Mouse (Mus musculus): ENCODE data around the gene Bcl2l13. TPM values are rescaled to one million over a fixed set of nuclear protein-coding genes. Genes with fewer than 3 reads are reported as not detected.
"Not testable (repeated sequence)": the region's sequence is repeated elsewhere in the genome, so short reads cannot be mapped to it uniquely, and the experiment has no call there.

The Bcl2l13 gene
- polyA plus RNA-seq, 1 experiment from 2014 or later = 42.2 TPM

DNA sequence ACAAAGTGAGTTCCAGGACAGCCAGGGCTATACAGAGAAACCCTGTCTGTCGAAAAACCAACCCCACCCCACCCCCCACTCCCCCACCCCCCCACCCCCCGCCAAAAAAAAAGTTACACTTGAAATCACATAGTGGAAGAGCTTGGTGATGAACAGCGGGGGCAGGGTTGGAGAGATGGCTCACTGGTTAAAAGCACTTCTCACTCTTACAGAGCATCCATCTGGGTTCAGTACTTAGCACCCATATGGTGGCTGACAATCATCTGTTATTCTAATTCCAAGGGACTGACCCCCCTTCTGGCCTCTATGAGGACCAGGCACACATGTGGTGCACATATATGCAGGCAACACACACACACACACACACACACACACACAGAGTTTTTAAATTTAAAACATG lies 82.0 kb downstream of the Bcl2l13 start:
- H3K4me1 ChIP-seq = peaks cover 9% of the 10 kb centered on the region; the same call in 1 of the 2 replicates
- WGBS = 52% methylated on average over 3 of the region's 3 CpGs

DNA sequence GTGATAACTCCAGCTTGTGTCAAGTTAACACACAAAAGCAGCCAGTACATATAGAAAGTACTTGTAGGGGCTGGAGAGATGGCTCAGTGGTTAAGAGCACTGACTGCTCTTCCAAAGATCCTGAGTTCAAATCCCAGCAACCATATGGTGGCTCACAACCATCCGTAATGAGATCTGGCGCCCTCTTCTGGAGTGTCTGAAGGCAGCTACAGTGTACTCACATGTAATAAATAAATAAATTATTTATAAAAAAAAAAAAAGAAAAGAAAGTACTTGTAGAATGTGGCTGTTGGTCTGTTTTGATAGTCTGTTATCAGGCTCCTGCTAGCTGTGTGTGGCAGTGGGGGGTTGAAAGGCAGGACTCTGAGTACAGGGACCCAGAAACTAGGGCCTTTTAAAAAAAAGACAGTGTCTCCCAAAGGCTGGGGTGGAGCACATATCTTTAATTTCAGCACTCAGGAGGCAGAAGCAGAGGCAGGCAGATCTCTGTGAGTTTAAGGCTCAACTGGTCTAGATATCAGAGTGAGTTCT lies 88.8 kb downstream of the Bcl2l13 start:
- H3K36me3 ChIP-seq; H3K4me1 ChIP-seq; H3K27me3 ChIP-seq (replicated peaks); H3K4me2 ChIP-seq (replicated peaks); H3K4me3 ChIP-seq; ATAC-seq (ENCODE audit: low FRiP score, low read depth); H3K9me3 ChIP-seq; H3K27ac ChIP-seq; H3K9ac ChIP-seq: not testable (repeated sequence)
- 73% methylated on average over 2 of the region's 2 CpGs for WGBS

More for the DNA sequence above, 82.0 kb downstream of the Bcl2l13 start:
- H3K27me3 ChIP-seq (replicated peaks) = no peaks in the 10 kb centered on the region; the same call in 1 of the 2 replicates
- no peak overlapping the region for H3K9ac ChIP-seq
- H3K27ac ChIP-seq = no peak overlapping the region
- no peak overlapping the region for H3K4me2 ChIP-seq (replicated peaks)
- no peak overlapping the region for H3K4me3 ChIP-seq
- no peak for ATAC-seq (ENCODE audit: low FRiP score, low read depth)
- H3K9me3 ChIP-seq = 0 out of 2 replicates have a peak, but pooled peaks cover 10% of the 10 kb centered on the region
- H3K36me3 ChIP-seq = no peaks in the 10 kb centered on the region

DNA sequence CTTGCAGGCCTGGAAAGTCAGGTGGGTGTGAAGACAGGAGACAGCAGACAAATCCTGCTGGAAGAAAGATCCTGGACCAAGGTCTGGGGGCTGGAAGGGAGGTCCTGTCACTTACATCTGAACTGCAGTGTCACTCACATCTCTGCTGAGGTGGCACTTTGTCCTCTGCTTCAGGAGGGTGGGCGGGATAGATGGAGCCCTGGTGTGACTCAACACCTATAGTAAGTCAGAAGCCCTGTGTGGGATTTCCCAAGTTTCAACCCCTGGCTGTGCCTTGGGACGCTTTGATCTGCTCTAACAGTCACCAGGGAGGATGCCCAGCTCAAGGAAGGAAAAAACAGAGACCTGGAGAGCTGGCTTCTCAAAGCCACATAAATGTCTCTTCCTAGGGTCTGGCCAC lies 90.9 kb downstream of the Bcl2l13 start:
- Histone ChIP-seq H3K4me3 (no peak overlapping the region), H3K9me3 (no peaks in the 10 kb centered on the region), H3K9ac (no peak overlapping the region), H3K4me2 (replicated peaks) (no peak overlapping the region), H3K27me3 (replicated peaks) (no peaks in the 10 kb centered on the region), H3K36me3 (0 out of 2 replicates have a peak, but pooled peaks cover 3% of the 10 kb centered on the region), H3K4me1 (no peaks in the 10 kb centered on the region), H3K27ac (no peak overlapping the region)
- ATAC-seq (ENCODE audit: low FRiP score, low read depth) = no peak
- 63% methylated on average over 2 of the region's 2 CpGs for WGBS

GRCm38 (mm10) chr6:120927765-120928164 lies 91.8 kb downstream of the Bcl2l13 start:
- Histone ChIP-seq H3K4me1 (no peaks in the 10 kb centered on the region), H3K9me3 (no peaks in the 10 kb centered on the region), H3K36me3 (peaks cover 11% of the 10 kb centered on the region), H3K27ac (no peak overlapping the region), H3K4me2 (replicated peaks) (no peak overlapping the region), H3K27me3 (replicated peaks) (no peaks in the 10 kb centered on the region), H3K4me3 (no peak overlapping the region), H3K9ac (no peak overlapping the region)
- 85% methylated on average over 3 of the region's 3 CpGs for WGBS
- ATAC-seq (ENCODE audit: low FRiP score, low read depth) = no peak

DNA sequence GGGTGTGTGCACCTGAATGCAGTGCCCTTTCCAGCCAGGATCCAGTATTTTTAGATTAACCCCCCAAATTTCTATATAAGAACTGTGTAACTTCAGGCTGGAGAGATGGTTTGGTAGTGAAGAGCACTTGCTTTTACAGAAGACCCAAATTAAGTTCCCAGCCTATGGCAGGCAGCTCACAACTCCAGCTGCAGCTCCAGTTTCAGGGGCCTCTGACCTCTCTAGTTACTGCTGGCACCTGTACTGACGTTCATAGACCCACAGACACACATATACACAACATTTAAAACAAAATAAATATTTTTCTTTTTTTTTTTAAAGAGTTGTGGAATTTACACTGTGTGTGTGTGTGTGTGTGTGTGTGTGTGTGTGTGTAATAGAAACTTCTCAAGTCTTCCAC lies 93.4 kb downstream of the Bcl2l13 start:
- WGBS = 50% methylated on average over 1 of the region's 1 CpGs
- H3K4me3 ChIP-seq = no peak overlapping the region
- no peak overlapping the region for H3K27ac ChIP-seq
- no peaks in the 10 kb centered on the region for H3K9me3 ChIP-seq
- peaks cover 26% of the 10 kb centered on the region for H3K36me3 ChIP-seq
- no peak overlapping the region for H3K4me2 ChIP-seq (replicated peaks)
- ATAC-seq (ENCODE audit: low FRiP score, low read depth) = no peak
- no peaks in the 10 kb centered on the region for H3K27me3 ChIP-seq (replicated peaks)
- H3K4me1 ChIP-seq = no peaks in the 10 kb centered on the region
- H3K9ac ChIP-seq = no peak overlapping the region

DNA sequence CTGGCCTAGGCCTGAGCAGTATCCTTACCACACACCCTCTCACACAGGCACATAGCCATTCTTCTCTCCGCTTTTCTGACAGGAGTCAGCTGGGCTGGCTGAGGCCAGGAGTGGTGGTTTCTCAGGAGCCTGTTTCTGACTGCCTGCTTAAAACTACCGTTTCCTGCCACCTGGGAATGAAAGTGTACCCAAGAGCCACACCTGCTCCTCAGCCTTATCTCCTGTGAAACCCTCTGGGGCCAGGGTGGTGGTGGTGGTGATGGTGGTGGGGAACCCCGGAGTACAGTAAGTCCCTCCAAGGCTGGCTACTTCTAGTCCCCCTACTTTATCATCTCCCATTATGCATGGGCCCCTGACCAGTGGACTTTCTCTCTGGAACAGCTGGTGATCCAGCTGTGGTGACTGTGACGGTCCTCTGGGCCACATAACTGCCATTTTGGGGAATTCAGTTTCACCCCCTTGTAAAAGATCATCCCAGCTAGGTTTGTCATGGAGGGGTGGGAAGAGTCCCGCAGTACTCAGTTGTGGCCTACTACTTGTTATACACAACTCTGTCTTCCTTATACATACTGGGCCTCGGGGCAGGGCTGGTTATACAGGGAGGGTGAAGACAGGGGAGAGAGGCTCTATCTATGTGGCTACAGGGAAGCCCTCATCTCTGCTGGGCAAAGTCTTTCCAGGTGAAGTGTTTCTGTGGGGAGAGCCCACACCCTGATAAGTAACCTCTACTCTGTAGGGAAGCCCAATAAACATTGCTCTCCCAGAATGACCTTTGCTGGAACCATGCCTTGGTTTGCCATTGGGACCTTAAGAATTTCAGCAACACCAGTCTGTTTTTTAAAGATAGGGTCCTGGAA lies 94.7 kb downstream of the Bcl2l13 start:
- H3K36me3 ChIP-seq = peaks cover 34% of the 10 kb centered on the region
- WGBS = 80% methylated on average over 6 of the region's 6 CpGs

DNA sequence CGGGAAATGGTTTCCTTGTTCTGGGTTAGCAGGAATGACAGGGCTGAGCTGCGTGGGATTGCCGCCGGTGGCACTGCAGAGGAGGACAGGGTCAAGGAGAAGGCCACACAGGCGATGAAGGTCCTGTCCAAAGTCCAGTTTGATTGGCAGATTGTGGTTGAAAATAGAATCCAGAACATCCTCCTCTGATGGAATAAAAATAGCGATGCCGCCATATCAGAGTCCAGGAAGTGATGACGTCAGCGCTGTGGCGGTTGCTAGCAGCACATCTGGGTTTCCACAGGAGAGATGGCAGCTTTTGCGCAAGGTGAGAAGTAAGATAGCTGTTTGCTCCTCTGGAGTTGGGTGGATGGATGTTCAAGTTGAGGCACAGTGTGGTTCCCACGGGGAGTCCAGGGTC lies 96.6 kb downstream of the Bcl2l13 start:
- no peaks in the 10 kb centered on the region for H3K27me3 ChIP-seq (replicated peaks)
- H3K9ac ChIP-seq = no peak overlapping the region
- no peak for ATAC-seq (ENCODE audit: low FRiP score, low read depth)
- peaks cover 34% of the 10 kb centered on the region for H3K36me3 ChIP-seq
- no peak overlapping the region for H3K27ac ChIP-seq
- H3K4me2 ChIP-seq (replicated peaks) = no peak overlapping the region
- 92% methylated on average over 12 of the region's 12 CpGs for WGBS
- no peaks in the 10 kb centered on the region for H3K9me3 ChIP-seq
- H3K4me3 ChIP-seq = no peak overlapping the region
- H3K4me1 ChIP-seq = no peaks in the 10 kb centered on the region

More for the DNA sequence above, 94.7 kb downstream of the Bcl2l13 start:
- no peaks in the 10 kb centered on the region for H3K4me1 ChIP-seq
- no peaks in the 10 kb centered on the region for H3K9me3 ChIP-seq
- H3K27me3 ChIP-seq (replicated peaks) = no peaks in the 10 kb centered on the region
- no peak overlapping the region for H3K4me2 ChIP-seq (replicated peaks)
- no peak for ATAC-seq (ENCODE audit: low FRiP score, low read depth)
- H3K4me3 ChIP-seq = no peak overlapping the region
- H3K9ac ChIP-seq = no peak overlapping the region
- no peak overlapping the region for H3K27ac ChIP-seq

DNA sequence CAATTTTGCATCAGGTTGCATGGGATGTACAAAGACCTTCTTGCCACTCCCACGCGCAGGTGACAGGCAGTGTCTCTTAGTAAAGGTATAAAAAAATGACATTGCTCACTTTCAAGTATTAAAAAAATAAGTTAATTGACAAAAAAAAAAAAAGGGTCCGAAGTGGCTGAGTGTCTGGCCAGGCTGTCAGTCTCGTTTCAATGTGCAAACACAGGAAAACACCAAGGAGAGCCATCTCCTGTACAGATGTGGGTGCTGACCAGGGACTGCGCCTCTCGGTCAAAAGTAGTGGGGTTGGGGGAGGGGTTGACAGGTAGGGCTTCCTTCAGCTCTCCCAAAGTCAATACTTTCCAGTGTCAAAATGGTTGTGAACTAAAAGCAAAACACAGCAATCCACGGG lies 97.7 kb downstream of the Bcl2l13 start:
- Histone ChIP-seq H3K36me3 (peaks cover 34% of the 10 kb centered on the region), H3K27ac (no peak overlapping the region), H3K4me3 (no peak overlapping the region), H3K4me2 (replicated peaks) (no peak overlapping the region), H3K9ac (no peak overlapping the region), H3K9me3 (no peaks in the 10 kb centered on the region), H3K27me3 (replicated peaks) (no peaks in the 10 kb centered on the region), H3K4me1 (no peaks in the 10 kb centered on the region)
- no peak for ATAC-seq (ENCODE audit: low FRiP score, low read depth)
- 90% methylated on average over 7 of the region's 7 CpGs for WGBS

DNA sequence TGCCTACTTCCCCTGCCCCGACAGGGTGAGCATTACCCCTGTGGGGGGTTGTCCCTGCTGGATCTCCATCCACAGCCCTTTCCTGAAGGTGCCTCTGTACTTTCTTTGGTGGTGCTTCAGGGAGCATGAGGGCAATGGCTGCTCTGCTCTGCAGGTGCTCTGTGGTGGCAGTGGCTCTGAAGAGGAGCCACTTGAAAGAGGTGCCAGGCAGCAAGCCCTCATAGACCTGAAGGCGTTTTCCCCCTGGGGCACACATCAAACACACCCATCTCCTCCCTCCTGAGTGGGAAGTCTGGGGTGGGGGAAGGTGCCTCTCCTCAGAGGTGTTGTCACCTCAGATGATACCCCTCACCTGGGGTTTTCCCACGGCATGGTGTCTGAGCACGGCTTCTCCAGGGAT lies 98.2 kb downstream of the Bcl2l13 start:
- 77% methylated on average over 4 of the region's 4 CpGs for WGBS
- H3K4me1 ChIP-seq = no peaks in the 10 kb centered on the region
- H3K4me2 ChIP-seq (replicated peaks) = no peak overlapping the region
- H3K36me3 ChIP-seq = peaks cover 31% of the 10 kb centered on the region
- no peak overlapping the region for H3K27ac ChIP-seq
- H3K9me3 ChIP-seq = no peaks in the 10 kb centered on the region
- H3K27me3 ChIP-seq (replicated peaks) = no peaks in the 10 kb centered on the region
- ATAC-seq (ENCODE audit: low FRiP score, low read depth) = no peak
- H3K4me3 ChIP-seq = no peak overlapping the region
- H3K9ac ChIP-seq = no peak overlapping the region

DNA sequence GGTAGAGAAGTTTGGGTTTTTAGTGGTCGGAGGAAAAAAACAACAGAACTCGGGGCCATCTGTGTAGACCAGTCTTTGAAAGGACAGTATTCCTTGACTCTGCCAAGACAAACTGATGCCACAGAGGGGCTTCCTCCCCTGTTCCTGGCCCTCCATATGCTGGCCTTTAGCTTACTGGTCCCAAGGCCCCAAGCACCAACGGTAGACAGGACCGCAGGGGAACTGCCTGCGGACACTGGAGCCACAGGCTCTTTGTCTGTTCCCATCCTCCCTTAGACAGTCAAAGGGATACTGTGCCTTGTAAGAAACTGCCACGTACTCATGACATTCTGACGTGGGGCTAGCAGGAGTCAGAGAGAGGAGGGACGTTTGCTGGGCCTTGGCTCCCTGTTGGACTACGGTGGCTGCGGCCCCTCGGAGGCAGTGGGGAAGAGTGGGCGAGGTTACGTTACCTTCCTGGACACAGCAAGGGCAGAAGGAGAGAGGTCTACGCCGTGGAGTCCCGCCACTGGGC lies 101.1 kb downstream of the Bcl2l13 start:
- no peak overlapping the region for H3K9ac ChIP-seq
- H3K4me3 ChIP-seq = no peak overlapping the region
- H3K27me3 ChIP-seq (replicated peaks) = no peaks in the 10 kb centered on the region
- no peak overlapping the region for H3K4me2 ChIP-seq (replicated peaks)
- no peak overlapping the region for H3K27ac ChIP-seq
- no peaks in the 10 kb centered on the region for H3K9me3 ChIP-seq
- no peaks in the 10 kb centered on the region for H3K4me1 ChIP-seq
- ATAC-seq (ENCODE audit: low FRiP score, low read depth) = no peak
- H3K36me3 ChIP-seq = peaks cover 31% of the 10 kb centered on the region
- 88% methylated on average over 16 of the region's 16 CpGs for WGBS

DNA sequence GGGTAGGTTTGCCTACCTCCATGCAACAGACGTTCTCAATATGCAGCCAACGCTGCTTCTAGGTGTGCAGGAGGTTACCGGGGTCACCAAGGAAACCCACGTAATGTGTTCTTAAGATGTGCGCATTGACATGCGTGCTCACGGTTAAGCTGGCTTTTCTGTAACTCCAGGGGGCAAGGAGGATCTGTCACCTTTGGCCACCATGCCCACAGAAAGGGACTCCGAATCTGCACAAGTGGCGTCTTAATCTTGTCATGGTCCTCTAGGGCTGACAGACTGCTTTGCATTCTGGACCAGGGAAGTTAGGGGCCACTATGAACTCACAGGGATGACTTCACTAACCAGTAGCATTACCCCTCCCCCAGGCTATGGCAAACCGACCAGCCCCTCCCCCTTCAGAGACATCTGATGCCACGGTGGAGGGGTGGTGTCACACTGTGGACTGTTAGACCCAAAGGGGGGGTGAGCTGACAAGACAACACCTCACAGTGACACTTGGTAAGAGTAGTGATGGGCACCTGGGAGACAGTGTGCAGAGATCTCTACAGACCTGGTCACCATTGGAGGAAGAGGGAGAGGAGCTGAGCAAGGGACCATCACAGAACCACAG lies 102.1 kb downstream of the Bcl2l13 start:
- Histone ChIP-seq H3K27ac (no peak overlapping the region), H3K27me3 (replicated peaks) (no peaks in the 10 kb centered on the region), H3K4me2 (replicated peaks) (no peak overlapping the region), H3K36me3 (peaks cover 22% of the 10 kb centered on the region), H3K4me3 (no peak overlapping the region), H3K9me3 (no peaks in the 10 kb centered on the region), H3K4me1 (no peaks in the 10 kb centered on the region), H3K9ac (no peak overlapping the region)
- 85% methylated on average over 11 of the region's 11 CpGs for WGBS
- ATAC-seq (ENCODE audit: low FRiP score, low read depth) = 0 out of 2 replicates have a peak, but pooled peaks have one; percentile 29

DNA sequence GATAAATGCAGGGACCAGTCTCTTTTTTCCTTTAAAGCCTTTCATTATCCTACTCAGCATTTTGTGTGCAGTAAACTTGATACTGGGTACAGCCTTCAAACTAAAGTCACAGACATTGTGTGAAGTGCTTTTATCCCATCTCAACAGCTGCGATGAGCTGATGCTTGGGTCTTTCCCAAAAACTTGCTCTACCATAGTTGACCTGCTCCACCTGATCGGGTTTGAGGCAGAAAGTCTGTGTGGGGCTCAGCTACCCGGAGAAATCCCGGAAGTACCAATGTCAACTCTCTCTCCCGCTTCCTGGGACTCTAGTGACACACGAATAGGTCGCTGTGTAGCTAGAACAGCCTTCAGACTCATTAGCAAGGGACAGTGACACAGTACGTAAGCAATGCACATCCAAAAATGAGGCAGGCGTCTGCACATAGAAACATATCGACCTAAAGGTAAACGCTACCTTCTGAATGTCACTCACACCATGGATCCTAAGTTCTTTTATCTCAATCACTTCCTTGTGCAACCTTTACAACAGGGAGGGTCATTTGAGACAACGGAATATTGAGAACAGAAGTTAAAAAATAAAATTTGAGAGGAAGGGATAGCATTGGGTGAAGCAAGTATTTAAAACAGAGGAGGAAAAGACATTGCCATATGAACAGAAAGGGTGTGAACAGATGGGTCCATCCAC lies 102.9 kb downstream of the Bcl2l13 start:
- no peaks in the 10 kb centered on the region for H3K4me1 ChIP-seq
- H3K27me3 ChIP-seq (replicated peaks) = no peaks in the 10 kb centered on the region
- H3K9me3 ChIP-seq = no peaks in the 10 kb centered on the region
- no peak overlapping the region for H3K4me2 ChIP-seq (replicated peaks)
- H3K36me3 ChIP-seq = peaks cover 15% of the 10 kb centered on the region
- no peak overlapping the region for H3K9ac ChIP-seq
- 94% methylated on average over 12 of the region's 12 CpGs for WGBS
- no peak for ATAC-seq (ENCODE audit: low FRiP score, low read depth)
- no peak overlapping the region for H3K27ac ChIP-seq
- no peak overlapping the region for H3K4me3 ChIP-seq

Measured in neural tube, embryonic 12.5 days (tissue).